Mouse (Mus musculus): ENCODE data around the gene Otp. TPM values are rescaled to one million over a fixed set of nuclear protein-coding genes. Genes with fewer than 3 reads are reported as not detected.

Otp gene
- polyA plus RNA-seq, 1 experiment from 2014 or later = not detected

GRCm38 (mm10) chr13:94862491-94863230 is 12.7 kb upstream of the Otp start:
- no peaks in the 10 kb centered on the region for H3K36me3 ChIP-seq
- WGBS = 64% methylated on average over 5 of the region's 5 CpGs
- H3K4me1 ChIP-seq (replicated peaks) = no peaks in the 10 kb centered on the region
- H3K27ac ChIP-seq (ENCODE audit: poor library complexity, severe bottlenecking) = no peak overlapping the region
- peaks cover 46% of the 10 kb centered on the region for H3K27me3 ChIP-seq (replicated peaks)
- no peaks in the 10 kb centered on the region for H3K9me3 ChIP-seq (replicated peaks)
- H3K4me3 ChIP-seq = no peak overlapping the region
- ATAC-seq (ENCODE audit: insufficient number of reproducible peaks, low FRiP score) = no peak
- H3K9ac ChIP-seq = no peak overlapping the region
- H3K4me2 ChIP-seq = no peak overlapping the region

- no peak overlapping the region for H3K9ac ChIP-seq
- no peak overlapping the region for H3K4me3 ChIP-seq
- no peaks in the 10 kb centered on the region for H3K9me3 ChIP-seq (replicated peaks)
- H3K27me3 ChIP-seq (replicated peaks) = peaks cover 83% of the 10 kb centered on the region
- ATAC-seq (ENCODE audit: insufficient number of reproducible peaks, low FRiP score) = no peak
- WGBS = 31% methylated on average over 2 of the region's 2 CpGs
- H3K4me1 ChIP-seq (replicated peaks) = peaks cover 6% of the 10 kb centered on the region
- H3K36me3 ChIP-seq = no peaks in the 10 kb centered on the region
- H3K4me2 ChIP-seq = no peak overlapping the region
- no peak overlapping the region for H3K27ac ChIP-seq (ENCODE audit: poor library complexity, severe bottlenecking)
Measured at GRCm38 (mm10) chr13:94866906-94867305, 8.5 kb upstream of the Otp start.

GRCm38 (mm10) chr13:94867772-94868171 is 7.6 kb upstream of the Otp start:
- peaks cover 84% of the 10 kb centered on the region for H3K27me3 ChIP-seq (replicated peaks)
- no peak overlapping the region for H3K27ac ChIP-seq (ENCODE audit: poor library complexity, severe bottlenecking)
- no peaks in the 10 kb centered on the region for H3K36me3 ChIP-seq
- 49% methylated on average over 4 of the region's 4 CpGs for WGBS
- no peaks in the 10 kb centered on the region for H3K9me3 ChIP-seq (replicated peaks)
- no peak overlapping the region for H3K9ac ChIP-seq
- no peak overlapping the region for H3K4me2 ChIP-seq
- H3K4me1 ChIP-seq (replicated peaks) = peaks cover 6% of the 10 kb centered on the region
- ATAC-seq (ENCODE audit: insufficient number of reproducible peaks, low FRiP score) = no peak
- no peak overlapping the region for H3K4me3 ChIP-seq

- WGBS = 1% methylated on average over 23 of the region's 35 CpGs
- Histone ChIP-seq H3K9me3 (replicated peaks) (no peaks in the 10 kb centered on the region), H3K4me2 (peak overlapping the region; percentile 80), H3K27me3 (replicated peaks) (peaks cover 86% of the 10 kb centered on the region), H3K4me1 (replicated peaks) (peaks cover 9% of the 10 kb centered on the region), H3K27ac (ENCODE audit: poor library complexity, severe bottlenecking) (no peak overlapping the region), H3K36me3 (no peaks in the 10 kb centered on the region), H3K9ac (peak overlapping the region; percentile 69; the same call in 1 of the 2 replicates), H3K4me3 (peak overlapping the region; percentile 48)
- ATAC-seq (ENCODE audit: insufficient number of reproducible peaks, low FRiP score) = peak; percentile 66; the same call in 1 of the 2 replicates
Measured at GRCm38 (mm10) chr13:94868478-94868950, 6.9 kb upstream of the Otp start.

- 3% methylated on average over 8 of the region's 8 CpGs for WGBS
- Histone ChIP-seq H3K4me2 (peak overlapping the region; percentile 80), H3K36me3 (no peaks in the 10 kb centered on the region), H3K27me3 (replicated peaks) (peaks cover 87% of the 10 kb centered on the region), H3K4me1 (replicated peaks) (peaks cover 9% of the 10 kb centered on the region), H3K9ac (no peak overlapping the region), H3K9me3 (replicated peaks) (no peaks in the 10 kb centered on the region), H3K27ac (ENCODE audit: poor library complexity, severe bottlenecking) (no peak overlapping the region), H3K4me3 (peak overlapping the region; percentile 48)
- no peak for ATAC-seq (ENCODE audit: insufficient number of reproducible peaks, low FRiP score)
Measured at GRCm38 (mm10) chr13:94869541-94869940, 5.9 kb upstream of the Otp start.

GRCm38 (mm10) chr13:94870071-94870460 is 5.3 kb upstream of the Otp start:
- Histone ChIP-seq H3K27me3 (replicated peaks) (peaks cover 87% of the 10 kb centered on the region), H3K4me2 (no peak overlapping the region), H3K4me3 (no peak overlapping the region), H3K9ac (no peak overlapping the region), H3K36me3 (no peaks in the 10 kb centered on the region), H3K4me1 (replicated peaks) (peaks cover 12% of the 10 kb centered on the region), H3K9me3 (replicated peaks) (no peaks in the 10 kb centered on the region), H3K27ac (ENCODE audit: poor library complexity, severe bottlenecking) (no peak overlapping the region)
- no peak for ATAC-seq (ENCODE audit: insufficient number of reproducible peaks, low FRiP score)
- WGBS = 7% methylated on average over 9 of the region's 9 CpGs

GRCm38 (mm10) chr13:94870461-94871186 is 4.8 kb upstream of the Otp start:
- H3K4me2 ChIP-seq = no peak overlapping the region
- WGBS = 1% methylated on average over 21 of the region's 21 CpGs
- ATAC-seq (ENCODE audit: insufficient number of reproducible peaks, low FRiP score) = no peak
- no peaks in the 10 kb centered on the region for H3K36me3 ChIP-seq
- H3K9ac ChIP-seq = no peak overlapping the region
- peaks cover 16% of the 10 kb centered on the region for H3K4me1 ChIP-seq (replicated peaks)
- peaks cover 87% of the 10 kb centered on the region for H3K27me3 ChIP-seq (replicated peaks)
- H3K27ac ChIP-seq (ENCODE audit: poor library complexity, severe bottlenecking) = no peak overlapping the region
- H3K9me3 ChIP-seq (replicated peaks) = no peaks in the 10 kb centered on the region
- no peak overlapping the region for H3K4me3 ChIP-seq

GRCm38 (mm10) chr13:94871806-94872320 is 3.5 kb upstream of the Otp start:
- peaks cover 16% of the 10 kb centered on the region for H3K4me1 ChIP-seq (replicated peaks)
- WGBS = under 1% methylated on average over 7 of the region's 7 CpGs
- H3K27me3 ChIP-seq (replicated peaks) = peaks cover 83% of the 10 kb centered on the region
- no peak overlapping the region for H3K9ac ChIP-seq
- ATAC-seq (ENCODE audit: insufficient number of reproducible peaks, low FRiP score) = no peak
- no peak overlapping the region for H3K4me3 ChIP-seq
- H3K27ac ChIP-seq (ENCODE audit: poor library complexity, severe bottlenecking) = no peak overlapping the region
- no peak overlapping the region for H3K4me2 ChIP-seq
- no peaks in the 10 kb centered on the region for H3K36me3 ChIP-seq
- H3K9me3 ChIP-seq (replicated peaks) = no peaks in the 10 kb centered on the region

GRCm38 (mm10) chr13:94872439-94872838 is 3.0 kb upstream of the Otp start:
- no peak overlapping the region for H3K4me2 ChIP-seq
- H3K36me3 ChIP-seq = no peaks in the 10 kb centered on the region
- no peak overlapping the region for H3K27ac ChIP-seq (ENCODE audit: poor library complexity, severe bottlenecking)
- H3K4me3 ChIP-seq = no peak overlapping the region
- H3K9me3 ChIP-seq (replicated peaks) = no peaks in the 10 kb centered on the region
- H3K27me3 ChIP-seq (replicated peaks) = peaks cover 83% of the 10 kb centered on the region
- no peak for ATAC-seq (ENCODE audit: insufficient number of reproducible peaks, low FRiP score)
- under 1% methylated on average over 19 of the region's 19 CpGs for WGBS
- no peak overlapping the region for H3K9ac ChIP-seq
- H3K4me1 ChIP-seq (replicated peaks) = peaks cover 16% of the 10 kb centered on the region

GRCm38 (mm10) chr13:94873111-94874038 is 2.0 kb upstream of the Otp start:
- Histone ChIP-seq H3K4me3 (peak overlapping the region; percentile 20), H3K4me1 (replicated peaks) (peaks cover 15% of the 10 kb centered on the region), H3K36me3 (no peaks in the 10 kb centered on the region), H3K27me3 (replicated peaks) (peaks cover 80% of the 10 kb centered on the region), H3K4me2 (peak overlapping the region; percentile 47), H3K9me3 (replicated peaks) (no peaks in the 10 kb centered on the region), H3K27ac (ENCODE audit: poor library complexity, severe bottlenecking) (no peak overlapping the region), H3K9ac (no peak overlapping the region)
- WGBS = under 1% methylated on average over 54 of the region's 54 CpGs
- no peak for ATAC-seq (ENCODE audit: insufficient number of reproducible peaks, low FRiP score)
